Mouse (Mus musculus) gastrocnemius, postnatal 4 days (tissue): ENCODE results near the gene Otoa. TPM values are rescaled to one million over a fixed set of nuclear protein-coding genes. Genes with fewer than 3 reads are reported as not detected.

Experiments used
- DNase-seq, 2 experiments: peaks; one replicate each; pipeline ENCODE4 v3.0.0; 2021 to 2022; ENCODE audit warnings: low spot score in 2 of 2, mixed read lengths in 2 of 2
- total RNA-seq, 2 experiments: library from RNA; stranded (reverse); gene quantifications; 2 replicates each; pipeline ENCODE4 v1.2.3; 2021

Gene Otoa
- total RNA-seq, 2 experiments from 2014 or later = 2.9 TPM

DNA sequence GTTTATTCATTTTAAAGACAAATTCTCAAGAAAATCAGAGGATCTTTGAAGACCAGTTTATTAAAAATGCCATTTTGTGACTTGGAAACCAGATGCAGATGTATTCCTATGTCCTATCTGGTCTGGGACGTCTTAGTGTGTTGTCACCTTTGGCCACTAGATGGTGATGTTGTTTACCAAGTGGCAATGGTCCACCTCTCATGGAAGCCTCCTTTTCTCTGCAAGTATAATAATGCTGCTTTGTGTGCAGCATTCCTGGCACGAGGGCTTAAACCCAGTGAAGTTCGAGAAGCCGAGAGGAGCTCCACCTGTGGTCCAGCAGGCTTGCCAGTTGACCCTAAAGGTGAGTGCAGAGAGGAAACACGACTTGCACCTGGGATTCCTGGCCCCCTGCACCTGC is 3.6 kb upstream of the Otoa start:
- peak in 1 of 2 experiments; percentile 55 for DNase-seq

DNA sequence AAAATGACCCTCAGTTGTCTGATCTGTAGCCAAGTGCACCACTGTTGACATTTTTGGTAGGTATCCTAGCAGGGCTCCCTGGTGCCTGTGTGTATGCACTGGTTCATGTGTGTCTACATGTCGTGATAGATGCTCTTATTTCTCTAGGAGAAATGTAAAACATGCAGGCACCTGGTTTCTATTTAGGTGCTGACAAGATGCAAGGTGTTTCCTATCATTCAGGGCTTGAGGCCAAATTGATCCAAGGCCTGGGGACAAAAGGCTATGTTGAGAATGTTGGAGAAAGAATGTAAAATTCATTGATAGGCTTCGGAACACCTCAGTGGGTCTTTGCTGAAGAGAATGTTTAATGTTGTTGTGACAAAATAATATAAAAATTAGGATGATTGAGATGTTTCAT is 366 bp downstream of the Otoa start:
- no peak for DNase-seq

DNA sequence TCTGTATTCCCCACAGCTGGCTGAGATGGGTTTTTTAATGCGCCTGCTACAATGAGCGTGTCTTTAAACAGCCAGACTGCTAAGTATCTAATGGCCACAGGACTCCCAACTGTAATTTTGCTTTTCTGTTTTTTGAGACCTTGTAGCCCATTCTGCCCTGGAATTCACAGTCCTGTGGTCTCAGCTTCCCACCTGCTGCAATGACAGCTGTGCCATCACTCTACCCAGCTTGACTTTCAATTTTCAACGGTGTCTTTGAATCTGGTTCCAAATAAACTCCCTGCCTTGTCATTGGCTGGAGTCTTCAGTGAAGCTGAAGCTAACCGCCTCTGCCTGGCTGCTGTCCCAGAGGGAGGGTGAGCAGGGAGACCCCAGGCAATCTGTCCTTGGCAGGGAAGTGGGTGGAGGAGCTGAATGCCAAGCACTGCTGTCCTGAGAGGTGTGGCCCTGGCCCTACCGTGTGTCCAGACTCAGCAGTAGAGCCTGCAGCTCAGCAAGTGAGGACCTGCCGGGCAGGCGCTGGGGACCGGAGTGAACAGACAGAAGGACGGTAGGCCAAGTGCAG is 1.6 kb downstream of the Otoa start:
- peak in 1 of 2 experiments; percentile 50 for DNase-seq

DNA sequence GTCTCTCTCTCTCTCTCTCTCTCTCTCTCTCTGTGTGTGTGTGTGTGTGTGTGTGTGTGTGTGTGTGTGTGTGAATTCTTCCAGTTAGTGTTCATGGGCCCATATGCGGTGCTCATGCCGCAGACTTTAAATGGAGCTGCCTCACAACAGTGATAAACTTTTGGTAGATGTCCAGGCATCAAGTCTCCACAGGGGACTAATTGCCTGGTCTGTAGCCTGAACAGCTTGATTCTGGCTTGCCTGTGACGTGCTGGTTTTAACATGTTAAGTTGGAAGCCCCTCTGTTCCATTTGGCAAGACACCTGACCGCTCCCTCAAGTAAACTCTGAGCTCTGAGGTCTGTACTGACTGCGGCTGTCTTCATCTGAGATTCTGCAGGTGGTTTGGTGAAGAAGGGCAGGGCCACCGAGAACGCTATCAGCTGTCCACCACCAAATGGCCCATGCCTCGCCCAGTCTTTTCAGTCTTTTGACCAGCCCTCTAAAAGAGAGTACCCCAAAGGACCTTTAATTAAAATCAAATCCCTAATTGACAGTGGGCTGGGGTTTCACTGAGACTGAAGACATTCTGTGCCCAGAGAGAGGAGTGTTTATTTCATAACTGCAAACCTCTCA is 3.5 kb downstream of the Otoa start:
- DNase-seq = no peak

- DNase-seq = peak in 1 of 2 experiments; percentile 61
Measured at GRCm38 (mm10) chr7:121085500-121085899, 4.0 kb downstream of the Otoa start.

GRCm38 (mm10) chr7:121088745-121089144 is 7.3 kb downstream of the Otoa start:
- DNase-seq = no peak

DNA sequence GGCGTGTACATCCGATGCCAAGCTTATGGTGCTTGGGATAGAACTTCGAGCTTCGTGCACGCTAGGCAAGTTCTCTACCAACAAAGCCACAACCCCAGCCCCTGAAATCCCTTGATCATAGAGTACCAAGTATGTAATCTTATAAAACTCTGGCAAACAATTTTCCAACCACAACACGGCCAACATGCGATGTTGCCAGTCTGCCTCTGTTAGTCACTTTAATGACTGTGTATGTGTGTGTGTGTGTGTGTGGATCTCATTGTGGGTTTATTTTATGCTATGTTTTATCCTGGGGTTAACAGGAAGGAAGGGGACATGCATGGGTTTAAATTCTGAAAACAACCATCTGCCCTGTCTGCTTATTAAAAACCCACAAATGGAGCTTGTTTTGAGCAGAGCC is 9.3 kb downstream of the Otoa start:
- no peak for DNase-seq

DNA sequence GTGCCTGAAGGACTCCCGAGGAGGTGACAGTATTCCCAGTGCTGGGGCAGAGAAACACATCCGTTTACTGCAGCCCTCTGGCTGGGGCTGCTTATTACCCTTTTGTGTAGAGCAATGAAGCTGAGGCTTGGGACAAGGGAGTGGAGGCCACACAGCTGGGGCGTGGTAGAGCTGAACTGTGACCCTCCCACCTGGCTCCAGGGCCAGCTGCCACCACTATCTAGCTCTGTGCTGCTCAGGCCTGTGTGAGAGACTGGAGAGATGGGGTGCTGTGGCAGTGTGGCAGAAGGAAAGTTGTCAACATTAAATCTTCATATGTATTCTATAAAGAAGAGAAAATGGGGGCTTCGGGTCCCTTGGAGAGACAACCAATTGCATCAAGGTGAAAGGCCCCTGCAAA is 11.6 kb downstream of the Otoa start:
- no peak for DNase-seq

GRCm38 (mm10) chr7:121098614-121099389 is 17.4 kb downstream of the Otoa start:
- no peak for DNase-seq

DNA sequence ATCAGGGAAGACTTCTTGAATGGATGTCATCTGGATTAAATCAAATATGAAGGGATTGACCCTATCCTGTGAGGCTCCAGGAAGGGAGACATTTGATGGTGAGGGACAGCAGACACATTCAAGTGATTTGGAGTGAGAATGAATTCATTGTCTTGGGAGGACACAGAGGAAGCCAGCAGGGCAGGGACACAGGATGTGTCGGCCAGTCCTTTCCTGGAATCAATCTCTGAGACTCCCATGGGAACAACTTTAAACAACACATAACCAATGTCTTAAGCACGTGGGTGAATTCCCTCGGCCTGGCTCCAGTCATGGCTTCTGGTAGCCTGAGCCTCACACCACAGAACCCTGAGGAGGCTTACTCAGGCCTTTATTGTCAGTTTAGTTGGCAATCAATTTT is 26.4 kb downstream of the Otoa start:
- no peak for DNase-seq

DNA sequence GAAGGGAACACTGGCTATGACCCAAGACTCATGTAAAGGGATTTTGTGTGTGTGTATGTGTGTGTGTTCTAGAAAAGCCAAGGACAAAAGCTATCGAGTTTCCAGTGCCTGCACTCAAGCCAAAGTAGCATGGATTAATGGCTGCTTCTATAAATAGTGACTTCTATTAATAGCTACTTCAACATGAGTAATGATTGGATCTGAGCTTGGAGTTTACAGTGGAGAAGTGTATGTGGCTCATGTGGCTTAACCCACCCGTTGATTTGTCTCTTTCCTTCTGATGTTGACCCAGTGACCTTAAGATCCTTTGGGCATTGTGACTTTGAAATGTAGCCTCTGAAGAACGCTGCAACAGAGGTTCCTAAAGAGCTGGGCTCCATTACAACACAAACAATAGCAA is 29.9 kb downstream of the Otoa start:
- DNase-seq = no peak

DNA sequence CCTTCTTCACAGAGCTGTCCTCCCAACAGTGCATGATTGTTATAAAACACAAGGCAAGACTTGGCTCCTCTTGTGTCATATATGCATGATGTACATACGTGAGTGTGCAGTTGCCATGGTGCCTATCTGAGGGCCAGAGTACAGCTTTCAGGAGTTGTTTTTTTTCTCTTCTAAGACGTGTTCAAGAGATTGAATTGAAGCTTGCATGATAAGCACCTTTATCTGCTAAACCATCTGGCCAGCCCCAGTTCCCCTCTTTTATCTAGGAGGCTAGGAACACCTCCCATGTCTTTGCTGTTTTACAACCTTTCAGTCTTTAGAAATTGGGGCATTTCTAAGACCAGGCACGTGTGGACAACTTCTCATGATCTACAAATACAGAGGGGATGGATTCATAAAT is 30.3 kb downstream of the Otoa start:
- no peak for DNase-seq

DNA sequence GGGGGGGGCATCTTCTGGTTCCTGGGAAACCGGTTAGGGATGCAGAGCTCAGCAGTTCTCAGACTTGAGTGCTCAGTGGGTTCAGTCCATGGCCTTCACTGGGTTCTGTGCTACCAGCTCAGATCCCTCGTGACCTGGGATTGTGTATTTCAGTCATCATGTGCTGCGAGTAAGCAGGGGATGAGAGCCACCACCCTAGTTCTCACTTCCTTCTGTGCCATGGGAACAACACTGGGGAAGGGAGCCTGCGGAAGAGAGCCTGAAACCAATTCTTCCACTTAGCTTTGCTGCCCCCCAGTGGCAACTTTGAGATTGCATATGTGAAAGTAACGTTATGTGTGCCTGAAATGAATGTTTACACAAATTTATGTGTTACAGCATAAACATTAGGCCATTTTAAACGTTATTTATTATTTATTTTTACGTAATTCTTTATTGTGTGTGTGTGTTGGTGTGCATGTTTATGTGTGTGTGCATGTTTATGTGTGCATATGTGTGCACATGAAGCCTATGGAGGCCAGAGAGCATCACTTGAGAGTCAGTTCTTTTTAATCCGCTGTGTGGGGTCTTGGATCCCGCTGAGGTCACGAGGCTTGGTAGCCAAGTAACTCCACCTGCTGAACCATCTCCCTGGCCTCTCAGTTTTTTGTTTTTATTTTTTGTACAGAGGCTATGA is 38.8 kb downstream of the Otoa start:
- peak; percentile 69 to 82 for DNase-seq

DNA sequence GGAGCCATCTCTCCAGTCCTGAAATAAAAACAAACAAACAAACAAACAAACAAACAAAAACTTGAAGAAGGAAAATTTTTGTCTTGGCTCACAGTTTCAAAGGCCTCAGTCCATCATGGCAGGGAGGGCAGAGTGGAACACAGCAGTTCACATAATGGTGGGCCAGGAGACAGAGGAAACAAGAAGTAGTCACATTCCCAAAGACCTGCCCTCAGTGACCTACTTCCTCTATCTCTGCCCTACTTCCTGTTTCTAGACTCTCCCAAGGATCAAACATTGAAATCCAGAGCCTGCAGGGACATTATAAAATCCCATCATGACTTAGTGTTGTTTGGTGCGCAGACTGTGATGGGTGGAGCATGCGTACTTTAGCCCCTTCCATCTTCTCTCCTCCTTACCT is 49.4 kb downstream of the Otoa start:
- no peak for DNase-seq

GRCm38 (mm10) chr7:121141274-121141673 is 59.8 kb downstream of the Otoa start:
- DNase-seq = no peak

GRCm38 (mm10) chr7:121150662-121151061 is 69.2 kb downstream of the Otoa start:
- DNase-seq = no peak

DNA sequence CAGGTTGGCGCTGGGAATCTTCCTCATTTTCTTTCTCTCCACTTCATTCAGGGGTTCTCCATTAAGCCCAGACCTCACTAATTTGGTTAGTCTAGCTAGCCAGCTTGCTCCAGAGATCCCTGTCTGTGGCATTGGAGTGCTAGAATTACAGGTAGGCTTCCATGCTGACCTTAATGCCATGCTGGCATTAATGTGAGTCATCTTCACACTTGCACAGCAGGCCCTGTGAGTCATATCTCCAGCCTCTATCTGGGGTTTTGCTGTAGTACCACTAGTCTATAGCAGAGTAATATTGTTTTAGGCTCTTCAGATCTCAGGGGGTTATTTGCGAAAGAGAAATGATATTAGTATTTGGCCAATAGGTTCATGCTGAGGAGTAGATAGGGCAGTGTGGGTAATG is 70.7 kb downstream of the Otoa start:
- DNase-seq = no peak

GRCm38 (mm10) chr7:121165616-121166015 is 84.2 kb downstream of the Otoa start:
- no peak for DNase-seq

DNA sequence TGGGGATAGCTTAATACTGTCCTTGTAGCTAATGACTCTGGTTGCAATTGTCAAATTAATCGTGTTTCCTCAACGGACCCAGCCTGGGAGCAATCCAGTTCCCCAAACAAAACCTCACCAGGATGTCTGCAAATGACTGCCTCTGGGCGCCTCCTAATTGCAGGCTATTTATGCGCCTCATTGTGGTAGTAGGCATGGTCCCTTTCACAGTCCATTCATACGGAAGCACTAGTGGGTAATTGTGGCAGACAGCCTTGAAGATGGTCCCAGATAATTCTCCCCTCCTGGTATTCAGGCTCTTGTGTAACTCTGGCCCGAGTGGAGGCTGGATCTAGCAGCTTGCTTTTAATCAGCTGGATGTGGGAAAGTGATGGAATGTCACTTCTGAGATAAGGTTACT is 90.4 kb downstream of the Otoa start:
- no peak for DNase-seq

DNA sequence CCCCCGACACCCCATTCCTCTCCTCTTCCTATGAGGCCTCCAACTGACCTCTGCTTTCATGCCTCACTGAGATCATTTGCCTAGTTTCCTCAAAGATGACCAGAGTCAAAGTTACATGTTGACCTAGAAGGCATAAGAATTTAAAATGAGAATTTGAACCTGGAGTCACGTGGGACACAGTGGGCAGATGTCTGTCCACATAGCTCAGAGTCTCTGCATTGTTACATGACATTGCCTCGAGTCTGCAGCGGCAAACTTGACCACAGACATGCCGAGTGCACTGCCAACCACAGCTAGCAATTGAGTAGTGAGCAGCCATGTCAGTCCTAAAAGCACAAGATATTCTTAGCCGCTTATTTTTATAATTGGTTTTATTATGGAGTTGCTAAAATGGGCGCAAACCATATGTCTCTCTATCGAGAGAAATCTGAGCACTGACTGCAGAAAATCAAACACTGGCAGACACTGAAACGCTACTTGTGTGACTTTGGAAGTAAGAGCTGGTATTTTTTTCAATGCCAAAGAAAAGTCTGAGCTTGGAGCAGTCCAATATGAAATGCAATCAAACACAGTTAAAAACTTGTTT is 105.8 kb downstream of the Otoa start:
- no peak for DNase-seq

DNA sequence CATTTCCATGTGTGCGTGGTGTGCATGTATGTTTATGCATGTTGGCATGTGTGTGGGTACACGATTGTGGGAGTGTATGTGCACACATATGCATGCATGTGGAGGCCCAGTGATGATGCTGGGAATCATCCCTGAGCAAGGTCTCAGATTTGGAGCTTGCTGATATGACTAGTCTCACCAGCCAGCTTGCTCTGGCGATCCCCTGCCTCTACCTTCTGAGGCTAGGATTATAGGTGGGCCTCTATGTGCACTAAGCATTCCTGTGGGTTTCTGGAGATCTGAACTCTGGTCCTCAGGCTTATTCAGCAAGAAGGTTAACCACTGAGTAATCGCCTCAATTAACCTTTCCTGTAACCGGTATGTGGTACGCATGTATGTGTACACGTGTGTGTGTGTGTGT is 107.5 kb downstream of the Otoa start:
- DNase-seq = no peak

DNA sequence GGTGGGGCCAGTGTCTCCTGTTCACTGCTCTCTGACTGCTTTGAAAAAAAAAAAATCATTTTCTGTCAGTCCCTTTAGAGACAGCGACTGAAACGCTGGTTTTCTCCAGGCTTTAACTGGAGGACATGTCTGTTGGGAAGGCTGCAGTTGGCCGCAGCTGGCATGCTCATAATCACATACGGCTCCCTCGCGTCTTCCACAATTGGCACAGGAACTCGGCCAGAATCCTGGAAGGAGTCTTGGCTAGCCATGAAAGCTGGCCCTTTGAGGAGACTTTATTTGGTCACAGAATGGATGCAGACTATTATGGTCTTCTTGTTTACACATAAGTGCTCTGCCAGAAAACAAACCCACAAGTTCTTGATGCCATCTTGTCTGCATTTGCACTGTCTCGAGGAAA is 117.5 kb downstream of the Otoa start:
- no peak for DNase-seq
